Mouse (Mus musculus): Measurements from ENCODE around the gene Corin.
A peak's percentile ranks its signal among the peaks of the same experiment; 100 is the strongest.

Gene Corin

DNA sequence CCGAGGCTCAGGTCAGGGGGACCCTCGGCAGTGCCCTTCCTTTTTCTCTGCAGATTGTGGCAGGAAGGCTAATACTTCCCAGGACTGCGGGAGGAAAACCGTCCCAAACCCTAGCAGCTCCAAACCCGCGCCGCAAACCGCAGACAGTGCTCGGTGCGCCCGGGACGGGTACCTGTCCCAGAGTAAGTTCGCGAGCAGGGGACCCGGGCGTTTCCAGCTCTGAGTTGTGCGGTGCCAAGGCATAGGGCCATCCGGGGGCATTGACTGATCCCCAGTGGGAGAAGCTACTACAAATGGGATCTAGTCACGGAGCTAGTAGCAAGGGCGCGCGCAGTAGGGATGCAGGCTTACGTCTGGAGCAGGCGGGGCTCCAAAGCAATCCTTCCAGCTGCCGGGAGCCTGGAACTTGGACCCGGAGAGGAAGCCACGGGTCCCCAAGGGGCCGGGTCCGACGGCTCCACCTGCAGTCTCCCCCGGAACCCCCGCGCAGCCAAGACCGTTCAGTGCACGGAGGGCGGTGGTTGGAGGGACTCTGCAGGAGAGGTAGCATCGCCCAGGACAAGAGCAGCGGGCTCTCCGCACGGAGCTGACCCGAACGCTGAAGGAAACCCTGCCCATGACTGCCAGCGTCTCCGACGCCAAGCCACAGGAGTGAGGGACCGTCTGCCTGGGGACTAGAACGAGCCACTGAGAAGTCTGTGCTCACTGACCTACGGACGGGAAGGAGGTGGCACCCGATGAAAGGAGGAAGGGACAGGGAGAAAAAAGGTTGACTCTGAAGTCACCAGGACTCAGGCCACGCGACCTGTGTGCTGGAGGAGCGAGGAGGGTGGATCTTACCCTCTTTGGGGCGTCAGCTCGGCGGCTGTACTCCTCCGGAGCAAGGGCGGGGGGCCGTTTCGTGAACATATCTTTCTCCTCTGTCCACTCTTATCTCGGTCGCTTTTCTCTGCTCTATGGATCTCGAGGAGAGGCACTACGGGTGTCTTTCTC is at the start of gene Corin:
Gene Corin, minus strand, starts transcription at position 943 of the 993 bp plus-strand sequence.
- peak; percentile 12 for DNase-seq (ENCODE audit: inconsistent ontology term)

DNA sequence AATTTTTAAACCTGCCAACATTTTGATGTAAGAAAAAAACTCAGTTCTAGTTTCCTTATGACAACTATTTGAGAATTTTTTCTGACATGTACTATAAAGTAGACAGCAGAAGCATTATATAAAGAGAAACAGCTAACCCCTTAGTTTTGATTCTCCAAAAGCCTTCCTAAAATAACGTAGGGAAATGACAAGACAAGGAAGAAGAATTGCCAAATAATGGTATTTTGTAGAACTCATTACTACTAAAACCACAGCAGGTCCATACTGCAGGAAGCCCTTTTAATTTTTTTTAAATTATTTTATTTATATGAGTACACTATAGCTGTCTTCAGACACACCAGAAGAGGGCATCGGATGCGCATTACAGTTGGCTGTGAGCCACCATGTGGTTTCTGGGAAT is 46.9 kb upstream of the Corin start:
- no peak for DNase-seq (ENCODE audit: inconsistent ontology term)

DNA sequence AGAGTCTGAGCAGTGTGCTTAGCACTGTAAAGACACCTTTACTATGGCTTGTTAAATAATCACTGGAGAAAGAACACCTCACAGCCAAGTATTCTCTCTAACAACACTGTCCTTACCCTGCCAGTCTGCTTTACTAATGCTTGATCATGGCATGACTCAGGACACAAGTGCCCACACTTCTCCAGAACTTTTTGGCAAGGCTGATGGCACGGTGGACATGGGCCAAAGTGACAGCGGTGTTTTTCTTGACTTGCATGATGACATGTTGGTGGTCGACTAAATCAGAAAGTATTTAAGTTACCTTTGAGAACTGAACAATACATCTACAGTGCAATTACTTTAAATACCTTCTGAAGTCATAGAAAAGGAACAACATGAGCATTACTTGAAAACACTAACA is 24.6 kb upstream of the Corin start:
- DNase-seq (ENCODE audit: inconsistent ontology term): peak; percentile 46

DNA sequence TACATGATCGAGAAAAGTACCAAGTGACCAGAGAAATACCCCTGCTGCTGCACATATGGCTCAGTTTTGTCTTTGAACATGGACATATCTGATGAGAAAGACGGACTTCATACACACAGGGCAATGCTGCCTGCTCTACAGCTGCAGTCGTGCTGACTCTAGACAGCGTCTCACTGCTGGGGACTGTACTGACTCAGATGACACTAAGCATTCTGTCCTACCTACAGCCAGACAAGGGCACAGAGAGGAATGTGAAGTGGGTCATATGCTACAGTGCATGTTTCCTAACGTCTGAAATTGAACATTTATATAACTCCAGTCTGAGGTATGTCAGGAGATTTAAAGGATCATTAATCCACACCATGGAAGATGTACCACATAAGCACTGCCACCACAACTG is 9.5 kb upstream of the Corin start:
- DNase-seq (ENCODE audit: inconsistent ontology term): no peak

DNA sequence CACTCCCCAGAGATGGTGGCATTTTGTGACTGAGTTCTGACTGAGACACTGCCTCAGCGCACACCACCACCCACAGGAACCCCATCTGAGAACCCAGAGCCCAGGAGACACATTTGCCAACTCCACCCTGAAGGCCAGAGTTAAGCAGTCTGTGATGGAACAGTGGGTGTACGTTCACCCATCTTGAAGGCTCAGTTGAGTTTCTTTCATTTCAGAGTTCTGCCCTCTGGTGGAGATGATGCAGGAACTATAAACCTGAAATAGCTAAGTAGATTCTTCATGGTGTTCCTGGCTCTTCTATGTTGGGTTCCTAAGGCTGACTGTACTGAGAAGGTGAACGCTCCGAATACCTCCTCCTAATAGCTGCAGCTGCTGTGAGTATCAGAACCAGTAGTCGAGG is 1.5 kb upstream of the Corin start:
- peak; percentile 24 for DNase-seq (ENCODE audit: inconsistent ontology term)

DNA sequence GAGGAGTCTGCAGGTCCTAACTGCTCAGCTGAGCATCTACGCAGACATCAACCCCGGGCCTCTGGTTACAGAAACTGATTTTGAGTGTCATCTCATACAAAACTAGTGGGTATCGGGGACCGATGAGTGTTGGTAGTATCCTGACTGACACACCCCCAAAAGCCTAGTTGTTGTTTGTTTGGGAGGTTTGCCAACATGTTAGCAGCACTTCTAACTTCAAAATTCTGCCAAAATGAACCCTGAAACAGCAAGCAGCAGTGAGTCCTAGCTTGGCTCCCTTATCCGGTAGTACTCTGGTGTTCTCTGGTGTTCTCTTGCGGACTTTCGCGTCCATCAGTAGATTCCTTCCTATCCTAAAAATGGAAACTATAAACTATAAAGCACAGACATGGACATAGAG is 1.5 kb downstream of the Corin start:
- no peak for DNase-seq (ENCODE audit: inconsistent ontology term)

DNA sequence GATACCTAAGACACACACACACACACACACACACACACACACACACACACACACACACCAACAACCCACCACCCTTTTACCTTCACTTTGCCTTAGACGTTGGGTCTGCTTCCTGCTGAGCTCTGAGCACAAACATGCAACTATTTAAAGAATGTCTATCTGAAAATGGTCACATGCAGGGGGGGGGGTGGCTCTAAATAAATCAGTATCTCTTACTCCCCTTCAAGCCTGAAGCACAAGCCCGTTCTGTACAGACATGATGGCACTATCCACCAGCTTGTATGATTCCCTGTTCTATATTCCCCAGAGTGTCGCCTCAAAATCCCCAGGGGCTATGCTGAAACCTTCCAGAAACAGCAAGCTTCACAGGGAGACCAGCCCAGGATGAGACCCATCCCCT is 2.5 kb downstream of the Corin start:
- no peak for DNase-seq (ENCODE audit: inconsistent ontology term)

DNA sequence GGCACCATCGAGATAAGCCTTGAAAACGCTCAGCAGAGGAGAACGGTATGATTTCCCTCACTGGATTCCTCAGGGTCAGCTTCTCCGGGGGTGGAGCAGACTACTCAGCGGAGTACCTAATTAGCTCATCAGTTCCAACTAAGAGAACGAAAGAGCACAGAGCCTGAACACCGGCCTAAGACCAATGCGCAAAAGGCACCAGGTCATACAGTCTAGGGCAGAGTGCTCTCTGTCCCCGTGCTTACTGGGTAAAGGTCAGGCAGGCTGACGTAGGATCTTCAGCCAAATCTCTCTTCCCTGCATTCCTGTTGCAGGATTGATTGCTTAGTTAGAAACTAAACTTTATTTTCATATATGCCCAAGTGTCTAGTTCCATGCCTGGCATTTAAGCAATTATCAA is 6.0 kb downstream of the Corin start:
- DNase-seq (ENCODE audit: inconsistent ontology term): no peak

DNA sequence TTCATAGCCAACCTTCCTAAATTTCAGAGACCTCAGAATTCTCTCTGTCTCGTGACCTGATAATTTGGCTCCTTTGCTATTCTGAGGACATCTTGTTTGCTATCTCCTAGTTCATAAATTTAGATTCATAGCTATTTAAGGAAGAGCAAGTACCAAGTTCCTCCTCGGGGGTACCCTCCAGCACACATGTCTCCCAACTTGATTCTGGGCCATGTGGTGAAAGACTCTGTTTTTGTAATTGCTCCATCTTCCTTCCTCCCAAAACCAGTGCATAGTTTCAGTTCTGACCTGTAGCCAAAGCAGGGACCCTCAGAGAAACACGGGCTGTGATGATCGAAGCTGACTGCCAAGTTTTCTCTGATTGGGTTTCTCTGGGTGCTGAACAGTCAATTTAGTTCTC is 7.5 kb downstream of the Corin start:
- DNase-seq (ENCODE audit: inconsistent ontology term): no peak

DNA sequence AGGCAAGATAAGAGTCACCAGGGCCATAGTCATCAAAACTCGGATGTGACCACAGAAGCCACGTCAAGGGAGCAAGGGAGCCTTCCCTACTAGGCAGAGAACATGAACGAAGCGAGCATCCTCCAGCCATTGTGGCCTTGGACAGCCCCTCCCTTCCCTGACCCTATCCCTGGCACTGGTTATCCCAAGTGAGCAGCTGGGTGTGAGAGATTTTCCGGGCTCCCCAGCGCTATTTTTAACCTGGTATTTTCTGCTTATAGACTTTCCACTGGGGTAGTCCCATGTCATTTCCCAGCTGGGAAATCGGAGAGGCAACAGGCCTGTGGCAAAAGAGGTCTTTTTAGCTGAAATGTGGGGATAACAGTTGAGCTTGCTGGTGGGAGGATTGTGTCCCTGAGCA is 10.4 kb downstream of the Corin start:
- DNase-seq (ENCODE audit: inconsistent ontology term): no peak

DNA sequence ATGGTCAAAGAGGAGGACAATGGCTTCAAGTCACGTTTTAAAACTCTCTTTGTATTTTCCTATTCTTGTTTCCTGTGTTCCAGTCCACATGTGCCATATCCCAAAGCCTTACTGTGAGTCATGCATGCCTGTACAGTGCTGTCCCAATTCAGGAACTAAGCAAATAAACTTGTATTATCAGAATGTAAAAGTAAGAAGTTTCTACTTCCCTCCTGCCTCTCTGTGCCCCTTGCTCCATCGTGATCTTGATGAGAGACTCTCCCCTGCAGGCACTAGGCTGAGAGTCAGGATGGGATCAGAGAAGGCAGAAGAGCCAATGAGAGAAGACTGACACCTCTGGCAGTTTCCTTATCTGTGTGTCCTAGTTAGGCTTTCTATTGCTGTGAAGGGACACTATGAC is 13.0 kb downstream of the Corin start:
- no peak for DNase-seq (ENCODE audit: inconsistent ontology term)

DNA sequence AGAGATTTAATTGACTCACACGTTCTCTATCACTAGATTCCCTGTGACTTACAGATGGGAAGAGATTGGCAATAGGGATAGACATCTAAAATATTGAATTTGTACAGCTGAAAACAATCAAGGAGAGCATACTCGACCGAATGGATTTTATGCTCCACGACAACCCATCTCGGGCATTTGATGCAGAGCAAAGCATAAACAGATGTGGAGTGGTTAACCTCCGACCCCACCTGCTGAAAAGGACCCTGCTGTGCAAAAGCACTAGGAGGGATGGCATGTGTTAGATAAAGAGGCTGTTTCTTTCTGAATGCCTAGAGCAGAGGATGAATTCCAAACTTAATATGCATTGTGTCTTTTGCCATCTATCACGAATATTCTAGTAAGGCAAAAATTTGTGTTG is 23.8 kb downstream of the Corin start:
- DNase-seq (ENCODE audit: inconsistent ontology term): no peak

DNA sequence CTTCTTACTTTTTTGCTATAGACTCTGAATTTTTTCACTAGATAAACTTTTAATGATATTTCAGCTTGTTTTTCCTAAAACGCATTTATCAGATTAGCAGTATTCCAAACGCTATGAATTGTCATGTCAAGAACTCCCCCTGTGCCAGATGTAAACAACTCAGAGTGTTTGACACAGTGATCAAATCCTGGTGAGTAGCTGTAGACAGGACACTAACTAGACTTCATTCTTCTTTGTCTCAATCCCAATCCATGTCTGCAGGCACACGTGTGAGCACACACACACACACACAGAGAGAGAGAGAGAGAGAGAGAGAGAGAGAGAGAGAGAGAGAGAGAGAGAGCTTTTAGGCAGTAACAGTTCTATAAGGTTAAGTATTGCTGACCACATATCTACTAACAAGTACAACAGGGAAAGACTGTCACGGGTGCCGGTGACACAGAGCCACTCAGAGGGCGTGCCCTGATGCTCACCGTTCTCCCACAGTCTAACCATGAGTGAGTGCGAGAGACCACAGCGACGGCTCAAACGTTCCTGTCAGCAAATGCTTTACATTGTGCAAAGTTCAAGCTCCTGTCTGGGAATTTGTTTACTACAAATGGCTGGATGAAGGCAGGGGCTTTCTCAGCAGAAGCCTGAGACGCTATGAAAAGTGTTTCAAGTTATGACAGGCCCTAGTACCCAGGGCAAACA is 31.8 kb downstream of the Corin start:
- DNase-seq (ENCODE audit: inconsistent ontology term): no peak

DNA sequence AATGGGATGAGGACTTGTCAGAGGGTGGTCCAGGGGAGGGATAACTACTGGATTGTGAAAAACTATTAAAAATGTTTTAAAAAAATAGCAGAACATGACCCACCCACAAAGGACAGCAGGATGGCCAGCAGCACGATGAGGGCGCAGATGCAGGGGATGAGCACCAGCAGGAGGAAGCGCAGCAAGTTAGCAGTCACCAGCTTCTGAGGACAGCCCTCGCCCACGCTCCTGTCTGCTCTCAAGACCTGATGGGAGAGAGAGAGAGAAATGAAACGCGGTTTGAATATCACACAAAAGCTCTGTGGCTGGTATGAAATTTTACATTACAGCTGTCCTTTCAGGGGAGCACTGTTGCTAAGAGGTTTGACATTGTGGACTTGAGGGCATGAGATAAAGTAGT is 32.5 kb downstream of the Corin start:
- DNase-seq (ENCODE audit: inconsistent ontology term): no peak

DNA sequence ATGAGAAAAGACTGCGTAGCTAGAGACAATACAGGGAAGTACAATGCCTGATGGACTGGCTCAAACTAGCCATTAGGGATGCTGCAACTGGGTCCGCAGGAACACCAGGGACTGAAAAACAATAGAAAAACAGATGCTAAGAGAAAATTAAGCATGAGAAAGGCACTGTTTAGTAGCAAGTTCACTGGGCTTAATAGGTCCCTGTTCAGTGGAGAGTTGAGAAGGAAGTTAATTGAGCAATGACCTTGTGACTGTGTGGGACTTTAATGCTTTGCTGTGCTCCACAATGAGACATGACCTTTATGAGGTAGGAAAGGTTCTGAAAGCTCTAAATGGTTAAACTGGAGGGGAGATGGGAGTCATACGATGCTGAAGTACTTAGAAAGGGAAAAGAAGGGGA is 39.3 kb downstream of the Corin start:
- no peak for DNase-seq (ENCODE audit: inconsistent ontology term)

DNA sequence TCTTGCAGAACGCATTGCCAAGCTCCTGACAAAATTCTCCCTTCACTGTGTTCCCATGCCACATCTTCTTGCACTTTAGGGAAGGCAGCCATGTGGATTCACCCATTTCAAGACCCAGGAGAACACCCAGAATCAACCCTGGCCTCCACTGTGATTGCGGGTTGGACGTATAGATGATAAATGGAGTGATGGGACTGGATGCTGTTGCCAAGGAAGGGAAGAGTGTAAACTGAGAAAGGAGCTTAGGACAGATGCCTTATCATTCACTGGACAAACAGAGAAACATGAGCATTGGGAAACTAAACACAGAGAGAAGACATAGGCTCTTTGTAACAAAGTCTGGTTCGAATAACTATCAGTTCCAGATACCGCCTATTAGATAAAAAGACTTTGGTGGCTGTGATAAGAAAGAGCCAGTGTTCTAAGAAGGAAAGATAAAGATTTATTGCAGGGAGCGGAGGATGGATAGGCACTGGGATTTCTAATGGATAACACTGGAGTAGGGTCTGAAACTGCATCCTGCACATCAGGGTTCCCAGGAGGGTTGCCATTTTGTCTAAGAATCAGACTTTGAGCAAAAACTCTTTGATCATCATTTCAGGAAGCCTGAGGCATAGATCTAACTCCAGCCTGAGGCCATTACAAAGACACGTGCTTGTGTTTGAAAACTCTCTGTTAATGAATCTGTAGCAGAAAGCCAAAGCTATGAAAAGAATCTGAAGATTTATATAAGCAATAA is 44.7 kb downstream of the Corin start:
- DNase-seq (ENCODE audit: inconsistent ontology term): no peak

DNA sequence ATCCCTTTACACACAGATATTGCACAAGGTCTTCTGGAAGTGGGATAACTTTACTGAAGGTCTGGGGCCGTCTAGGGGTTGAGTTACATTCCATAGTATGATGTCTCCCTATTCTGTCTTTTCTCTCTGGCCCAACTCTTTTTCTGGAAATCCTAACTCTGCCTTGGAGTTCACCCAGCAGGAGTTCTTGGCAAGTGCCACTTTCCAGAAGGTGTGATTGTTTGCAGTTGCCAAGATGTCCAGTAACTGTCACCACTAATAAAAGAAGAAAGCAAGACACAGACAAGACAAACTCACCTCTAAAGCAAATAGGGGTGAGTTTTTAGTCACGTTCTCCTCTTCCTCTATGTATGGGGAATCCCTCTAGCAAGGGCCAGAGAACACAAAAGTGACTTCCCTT is 50.6 kb downstream of the Corin start:
- no peak for DNase-seq (ENCODE audit: inconsistent ontology term)

DNA sequence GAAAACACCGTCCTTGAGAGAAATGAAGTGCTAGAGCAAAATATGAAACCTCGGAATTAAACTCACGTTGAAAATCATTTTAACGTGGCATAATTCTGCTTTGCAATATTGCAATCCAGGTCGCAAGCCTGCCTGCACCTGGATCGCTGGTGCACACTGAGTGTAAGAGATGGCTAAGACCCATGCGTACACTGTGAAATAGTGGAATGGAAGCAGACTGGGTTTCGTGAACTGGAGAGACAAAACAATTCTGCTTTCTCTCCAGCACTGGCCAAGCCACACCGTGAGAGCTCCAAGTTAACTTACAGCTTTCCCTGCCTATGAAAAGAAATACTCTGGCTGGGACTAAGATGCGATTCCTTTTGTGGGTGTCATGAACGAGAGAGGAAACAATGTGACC is 51.1 kb downstream of the Corin start:
- no peak for DNase-seq (ENCODE audit: inconsistent ontology term)

DNA sequence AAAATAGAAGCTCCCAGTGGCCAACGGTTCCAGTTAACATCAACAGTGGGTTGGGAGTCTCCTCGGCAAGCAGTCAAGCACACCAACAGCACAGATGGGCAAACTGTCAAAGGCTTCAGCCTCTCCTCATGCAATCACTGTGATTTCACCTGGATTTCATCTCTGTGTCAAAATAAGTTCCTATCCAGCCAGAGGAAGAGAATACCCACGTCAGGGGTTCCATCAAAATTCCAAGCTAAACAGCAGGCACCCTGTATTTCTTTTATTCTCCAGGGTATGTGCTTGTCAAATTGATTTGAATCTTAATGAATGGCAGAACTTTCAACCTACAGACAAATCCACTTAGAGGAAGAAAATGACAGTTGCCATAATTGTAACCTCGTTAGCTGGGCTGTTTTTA is 51.5 kb downstream of the Corin start:
- peak; percentile 31 for DNase-seq (ENCODE audit: inconsistent ontology term)

DNA sequence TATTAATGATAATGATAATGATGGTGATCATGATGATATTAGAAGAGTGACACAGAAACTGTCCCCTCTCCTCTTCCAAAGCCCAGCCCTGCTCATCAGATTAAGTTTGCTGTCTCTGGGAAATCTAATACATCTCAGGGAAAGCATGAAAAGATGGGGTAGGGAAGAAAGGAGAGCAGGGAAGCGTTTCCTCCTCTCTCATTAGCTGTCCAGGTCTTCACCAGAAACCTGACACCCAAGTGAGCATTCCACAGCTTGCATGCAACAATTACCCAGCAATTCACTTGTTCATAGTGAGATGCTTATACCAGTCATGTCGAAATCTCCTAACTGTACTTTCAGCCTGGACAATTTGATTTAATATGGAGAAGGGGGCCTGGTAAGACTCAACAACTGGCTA is 55.4 kb downstream of the Corin start:
- no peak for DNase-seq (ENCODE audit: inconsistent ontology term)

DNA sequence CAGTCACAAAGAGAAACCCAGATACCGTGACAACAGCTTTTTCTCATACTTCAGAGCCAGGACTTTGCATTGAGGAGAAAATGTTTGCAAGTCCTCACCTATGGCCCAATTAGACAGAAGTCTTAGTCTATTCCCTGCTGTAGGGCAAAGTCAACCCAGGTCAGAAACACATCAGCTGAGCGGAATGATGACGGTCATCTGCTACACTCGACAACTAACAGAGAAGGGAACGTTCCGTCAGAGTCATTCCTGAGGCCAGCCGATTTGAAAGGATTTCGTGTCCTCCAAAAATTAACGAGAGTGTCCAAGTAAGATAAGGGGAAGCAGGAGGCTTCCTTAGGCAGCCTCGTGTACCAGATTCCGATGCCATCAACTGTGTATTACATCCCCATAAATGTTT is 58.2 kb downstream of the Corin start:
- no peak for DNase-seq (ENCODE audit: inconsistent ontology term)

DNA sequence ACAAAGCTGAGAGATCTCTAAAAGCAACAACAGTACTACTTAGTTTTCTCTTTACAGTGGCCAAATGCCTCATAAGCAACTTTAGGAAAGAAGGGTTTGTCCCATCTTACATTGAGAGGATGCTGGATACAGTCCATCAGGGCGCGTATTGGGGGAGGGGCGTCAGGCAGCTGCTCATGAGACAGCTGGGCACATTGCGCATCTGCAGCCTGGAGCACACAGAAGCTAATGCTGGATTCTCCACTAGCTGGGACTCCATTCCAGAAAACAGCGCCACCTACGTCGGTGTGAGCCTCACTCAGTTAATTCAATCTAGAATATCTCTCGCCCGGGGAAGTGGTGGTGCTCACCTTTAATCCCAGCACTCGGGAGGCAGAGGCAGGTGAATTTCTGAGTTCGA is 60.3 kb downstream of the Corin start:
- no peak for DNase-seq (ENCODE audit: inconsistent ontology term)

Measured in Muller cell, postnatal 12 days (primary cell).